Mouse (Mus musculus): ENCODE measurements around the gene Fzd2.
"Not testable (repeated sequence)": the region's sequence is repeated elsewhere in the genome, so short reads cannot be mapped to it uniquely, and the experiment has no call there.

Fzd2 gene

DNA sequence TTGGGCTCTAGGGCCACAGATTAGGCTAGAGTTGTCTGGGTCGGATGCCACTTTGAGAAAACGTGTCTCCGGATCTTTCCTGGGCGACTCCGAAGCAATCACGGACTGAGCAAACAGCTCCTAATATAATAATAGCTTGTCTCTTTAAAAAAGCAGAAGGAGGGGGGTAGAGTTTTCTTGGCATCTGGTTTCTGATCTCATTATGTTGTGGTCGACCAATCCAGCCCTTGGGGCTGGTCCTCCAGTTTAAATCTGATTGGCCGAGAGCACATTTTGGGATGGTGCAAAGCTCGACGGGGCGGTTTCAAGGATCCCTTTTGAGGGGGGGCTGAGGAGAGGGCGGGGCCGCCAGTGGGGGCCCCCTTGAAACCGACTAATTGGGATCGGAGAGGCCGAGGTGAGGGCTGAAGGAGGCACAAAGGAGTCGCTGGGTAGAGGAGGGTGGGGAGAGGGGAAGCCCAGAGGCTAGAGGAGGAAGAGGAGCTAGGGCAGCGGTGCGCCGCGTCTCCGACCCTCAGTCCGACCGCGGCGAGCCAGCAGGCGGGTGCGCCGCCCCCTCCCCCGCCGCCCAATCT is at the start of gene Fzd2:
TSS of gene Fzd2 (plus strand) at position 387 of the 575 bp plus-strand sequence.
- peak; percentile 97 for DNase-seq (ENCODE audit: extremely low spot score, low read depth, low spot score)

DNA sequence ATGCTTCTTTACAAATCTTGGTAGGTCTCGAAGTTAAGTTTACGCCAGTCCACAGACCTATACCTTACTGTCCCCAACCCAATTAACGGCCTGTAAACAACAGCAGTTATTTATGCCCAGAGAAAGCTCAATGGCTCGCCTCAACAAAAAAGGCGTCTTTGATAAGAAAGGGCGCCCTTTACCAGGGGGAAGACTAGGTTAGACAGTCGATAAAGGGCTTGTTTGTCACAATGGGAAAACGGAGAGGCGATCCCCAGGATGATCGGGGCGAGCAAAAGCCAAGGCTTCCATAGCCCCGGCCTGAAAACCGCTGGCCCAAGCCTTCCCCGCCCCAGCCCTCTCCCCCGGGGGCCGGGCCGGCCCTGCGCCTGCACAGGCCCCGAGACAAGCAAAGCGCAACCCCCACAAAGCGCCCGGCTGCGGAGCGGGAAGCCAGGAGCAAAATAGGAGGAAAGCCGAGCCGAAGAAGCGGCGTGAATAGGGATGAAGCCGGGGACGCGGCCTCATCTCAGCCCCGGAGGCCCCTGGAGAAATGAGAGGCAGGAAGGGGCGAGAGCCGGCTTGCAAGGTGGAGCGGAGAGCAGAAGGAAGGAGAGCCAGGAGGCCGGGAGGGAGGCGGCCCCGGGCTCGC is 48.7 kb upstream of the Fzd2 start:
- DNase-seq (ENCODE audit: extremely low spot score, low read depth, low spot score): no peak

DNA sequence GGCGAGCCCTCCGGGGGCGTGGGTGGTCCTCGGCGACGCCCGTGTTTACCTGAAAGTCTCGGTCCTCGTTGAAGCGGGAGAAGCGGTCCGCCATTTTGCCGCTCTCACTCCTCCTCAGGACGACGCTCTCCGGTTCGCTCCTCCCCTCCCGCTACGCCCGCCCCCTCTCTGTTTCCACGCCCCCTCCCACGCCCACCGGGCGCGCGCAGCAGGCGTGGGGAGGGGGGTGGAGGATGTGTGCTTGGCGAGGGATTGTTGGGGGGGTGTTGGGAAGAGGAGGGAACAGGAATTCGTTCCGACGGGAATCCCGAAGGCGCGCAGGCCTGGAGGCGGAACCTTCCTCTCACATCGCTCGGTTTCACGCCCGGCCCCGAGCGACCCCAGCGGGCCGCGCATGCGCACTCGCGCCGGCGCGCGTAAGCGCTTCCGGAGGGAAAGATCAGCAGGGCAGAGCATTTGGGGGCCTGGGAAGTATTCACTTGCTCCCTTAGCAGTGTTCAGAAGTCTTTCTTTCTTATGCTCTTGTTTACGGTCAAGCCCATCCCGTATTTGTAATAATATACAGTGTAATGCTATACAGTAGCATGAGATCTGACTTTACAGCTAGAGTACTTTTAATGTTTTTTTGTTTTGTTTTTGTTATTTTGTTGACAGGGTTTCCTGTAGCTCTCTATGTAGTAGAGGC is 48.0 kb upstream of the Fzd2 start, which contains the start of gene Gpatch8:
TSS of gene Gpatch8 (minus strand) at position 362 of the 685 bp plus-strand sequence.
- peak; percentile 93 for DNase-seq (ENCODE audit: extremely low spot score, low read depth, low spot score)

DNA sequence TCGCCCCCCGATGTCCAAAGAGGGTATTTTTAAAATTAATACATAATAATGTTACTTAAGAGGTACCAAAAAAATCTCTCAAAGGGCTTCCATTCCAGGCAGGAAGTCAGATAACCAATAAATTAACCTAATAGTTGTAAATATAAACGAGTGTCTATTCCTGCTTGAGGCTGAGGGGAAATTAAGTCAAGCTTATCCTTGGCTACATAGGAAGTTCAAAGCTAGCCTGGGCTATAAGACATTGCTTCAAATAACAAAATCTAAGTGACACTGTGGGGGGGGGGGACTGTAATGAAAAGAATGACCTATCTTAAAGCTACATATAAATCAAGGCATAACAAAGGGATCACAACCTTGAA is 47.5 kb upstream of the Fzd2 start:
- DNase-seq (ENCODE audit: extremely low spot score, low read depth, low spot score): no peak

DNA sequence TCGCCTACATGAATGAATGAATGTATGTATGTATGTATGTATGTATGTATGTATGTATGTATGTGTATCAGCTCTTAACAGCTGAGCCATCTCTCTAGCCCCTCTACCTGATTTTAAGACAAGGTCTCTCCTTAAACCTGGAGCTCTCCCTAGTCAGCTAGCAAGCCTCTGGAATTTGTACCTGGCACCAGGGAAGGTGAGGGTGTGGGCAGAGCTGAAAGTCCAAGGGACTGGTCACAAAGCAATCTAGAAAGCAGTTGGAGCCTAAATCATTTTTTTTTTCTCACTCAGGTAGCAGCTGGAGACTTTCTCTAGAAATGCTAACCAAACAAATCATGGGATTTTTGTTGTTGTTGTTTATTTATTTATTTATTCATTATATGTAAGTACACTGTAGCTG is 46.8 kb upstream of the Fzd2 start:
- DNase-seq (ENCODE audit: extremely low spot score, low read depth, low spot score): no peak

DNA sequence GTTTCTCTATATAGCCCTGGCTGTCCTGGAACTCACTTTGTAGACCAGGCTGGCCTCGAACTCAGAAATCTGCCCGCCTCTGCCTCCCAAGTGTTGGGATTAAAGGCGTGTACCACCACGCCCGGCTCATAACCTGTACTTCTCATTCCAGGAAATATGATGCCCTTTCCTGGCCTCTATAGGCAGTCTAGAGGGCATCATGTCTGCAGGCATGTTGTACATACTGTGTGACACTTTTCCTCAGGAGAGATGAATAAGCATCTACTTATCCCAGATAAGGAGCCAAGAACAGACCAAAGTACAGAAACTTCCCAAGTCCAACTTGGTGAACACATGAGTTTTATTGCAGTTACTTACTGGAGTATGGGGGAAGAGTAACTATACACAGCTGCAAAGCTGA is 45.5 kb upstream of the Fzd2 start:
- no peak for DNase-seq (ENCODE audit: extremely low spot score, low read depth, low spot score)

DNA sequence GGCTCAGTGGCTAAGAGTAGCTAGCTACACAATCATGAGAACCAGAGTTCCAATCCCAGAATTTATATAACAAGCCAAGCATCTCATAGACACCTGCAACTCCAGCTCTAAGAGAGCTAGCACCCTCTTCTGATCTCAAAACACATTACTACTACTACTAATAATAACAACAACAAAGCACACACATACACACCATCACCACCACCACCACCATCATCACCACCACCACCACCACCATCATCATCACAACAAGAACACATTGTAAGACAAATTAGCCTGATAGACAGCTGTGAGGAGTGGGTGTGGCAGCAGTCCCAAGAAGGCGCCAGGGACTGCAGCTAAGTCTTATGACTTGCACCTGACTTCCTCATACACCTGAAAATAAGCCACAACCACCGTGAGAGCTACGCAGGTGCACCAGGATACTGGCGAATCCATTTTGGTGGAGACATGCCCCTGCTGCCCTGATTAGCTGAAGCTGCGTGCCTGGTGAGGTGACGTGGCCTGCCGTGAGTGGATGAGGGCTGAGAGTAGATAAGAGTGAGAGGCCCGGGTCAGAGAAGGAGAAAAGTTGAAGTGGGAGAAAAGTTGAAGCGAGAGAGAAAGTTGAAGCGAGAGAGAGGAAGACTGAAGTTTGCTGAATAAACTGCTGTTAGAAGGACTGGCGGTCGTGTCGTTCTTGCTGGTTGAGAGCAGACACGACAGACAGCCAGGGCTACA is 39.1 kb upstream of the Fzd2 start:
- DNase-seq (ENCODE audit: extremely low spot score, low read depth, low spot score): not testable (repeated sequence)

DNA sequence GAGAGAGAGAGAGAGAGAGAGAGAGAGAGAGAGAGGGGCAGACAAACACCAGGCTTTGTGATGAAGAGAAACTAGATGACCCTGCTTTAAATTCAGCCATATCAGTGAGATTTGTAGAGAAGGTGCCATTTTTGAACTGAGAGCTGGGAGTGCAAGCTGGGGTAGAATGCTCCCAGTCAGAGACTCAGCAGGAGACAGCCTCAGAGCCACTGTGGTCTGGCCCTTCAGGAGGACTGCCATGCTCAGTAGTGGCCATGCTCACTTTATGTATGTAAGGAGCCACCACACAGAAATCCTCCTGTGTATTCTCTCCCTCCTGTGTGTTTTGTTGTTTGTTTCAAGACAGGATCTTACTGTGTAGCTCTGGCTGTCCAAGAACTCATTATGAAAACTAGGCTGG is 38.5 kb upstream of the Fzd2 start:
- DNase-seq (ENCODE audit: extremely low spot score, low read depth, low spot score): no peak

DNA sequence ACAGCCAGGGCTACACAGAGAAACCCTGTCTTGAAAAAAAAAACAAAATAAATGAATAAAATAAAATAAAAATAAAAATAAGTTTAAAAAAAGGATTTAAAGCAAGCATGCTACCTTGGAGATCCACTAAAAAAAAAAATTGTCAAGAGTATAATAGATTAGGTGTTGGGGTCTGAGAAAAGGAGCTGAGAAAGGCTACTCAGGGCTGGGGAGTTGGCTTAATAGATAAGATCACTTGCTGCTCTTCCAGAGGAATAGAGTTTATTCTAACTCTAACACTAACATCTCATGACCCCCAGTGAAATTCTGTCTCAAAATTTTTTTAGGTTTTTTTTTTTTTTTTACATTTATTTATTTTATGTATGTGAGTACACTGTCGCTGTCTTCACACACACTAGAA is 37.9 kb upstream of the Fzd2 start:
- DNase-seq (ENCODE audit: extremely low spot score, low read depth, low spot score): no peak

DNA sequence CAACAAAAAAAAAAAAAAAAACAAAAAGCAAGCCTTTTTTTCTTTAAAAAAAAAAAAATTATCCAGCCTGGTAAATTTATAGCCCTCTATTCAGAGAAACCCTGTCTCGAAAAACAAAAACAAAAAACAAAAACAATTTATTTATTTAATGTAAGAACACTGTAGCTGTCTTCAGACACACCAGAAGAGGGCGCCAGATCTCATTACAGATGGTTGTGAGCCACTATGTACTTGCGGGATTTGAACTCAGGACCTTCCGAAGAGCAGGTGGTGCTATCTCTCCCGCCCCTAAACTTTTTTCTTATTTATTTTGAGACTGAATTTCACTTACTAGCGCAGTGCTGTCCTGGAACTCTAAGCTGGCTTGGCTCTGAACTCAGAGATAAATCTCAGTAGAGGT is 37.0 kb upstream of the Fzd2 start:
- no peak for DNase-seq (ENCODE audit: extremely low spot score, low read depth, low spot score)

DNA sequence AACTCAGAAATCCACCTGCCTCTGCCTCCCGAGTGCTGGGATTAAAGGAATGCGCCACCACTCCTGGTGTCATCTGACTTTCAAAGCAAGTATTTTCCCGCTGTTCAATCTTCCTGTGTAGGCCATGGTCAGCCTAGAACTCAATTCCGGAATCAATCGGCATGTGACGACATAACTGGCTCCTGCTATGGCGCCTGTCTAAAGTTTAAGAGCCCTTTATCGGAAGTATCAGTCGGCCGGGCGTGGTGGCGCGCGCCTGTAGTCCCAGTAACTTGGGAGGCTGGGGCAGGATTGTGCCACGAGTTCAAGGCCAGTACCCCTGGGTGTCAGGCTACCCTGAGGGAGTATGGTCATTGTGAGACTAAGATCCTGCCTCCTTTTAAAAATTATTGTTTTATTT is 36.5 kb upstream of the Fzd2 start:
- no peak for DNase-seq (ENCODE audit: extremely low spot score, low read depth, low spot score)

DNA sequence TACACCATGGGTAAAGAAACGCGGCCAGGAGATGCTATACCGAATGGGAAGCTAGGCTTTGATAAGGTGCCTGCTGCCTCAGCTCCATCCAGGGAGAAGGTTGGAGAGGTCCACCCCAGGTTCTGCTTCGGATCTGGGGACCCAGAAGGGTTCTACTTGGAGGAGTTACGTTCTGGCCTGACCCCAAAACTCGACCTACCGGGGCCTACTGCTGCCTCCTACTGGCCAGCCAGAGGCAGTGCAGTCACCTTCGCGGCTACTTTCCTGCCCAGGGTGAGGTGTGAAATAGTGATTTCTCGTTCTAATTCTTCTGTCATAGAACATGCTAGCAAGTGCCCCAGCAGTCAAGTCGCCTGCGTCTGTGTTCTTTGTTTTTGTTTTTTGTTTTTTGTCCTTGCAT is 36.0 kb upstream of the Fzd2 start:
- no peak for DNase-seq (ENCODE audit: extremely low spot score, low read depth, low spot score)

DNA sequence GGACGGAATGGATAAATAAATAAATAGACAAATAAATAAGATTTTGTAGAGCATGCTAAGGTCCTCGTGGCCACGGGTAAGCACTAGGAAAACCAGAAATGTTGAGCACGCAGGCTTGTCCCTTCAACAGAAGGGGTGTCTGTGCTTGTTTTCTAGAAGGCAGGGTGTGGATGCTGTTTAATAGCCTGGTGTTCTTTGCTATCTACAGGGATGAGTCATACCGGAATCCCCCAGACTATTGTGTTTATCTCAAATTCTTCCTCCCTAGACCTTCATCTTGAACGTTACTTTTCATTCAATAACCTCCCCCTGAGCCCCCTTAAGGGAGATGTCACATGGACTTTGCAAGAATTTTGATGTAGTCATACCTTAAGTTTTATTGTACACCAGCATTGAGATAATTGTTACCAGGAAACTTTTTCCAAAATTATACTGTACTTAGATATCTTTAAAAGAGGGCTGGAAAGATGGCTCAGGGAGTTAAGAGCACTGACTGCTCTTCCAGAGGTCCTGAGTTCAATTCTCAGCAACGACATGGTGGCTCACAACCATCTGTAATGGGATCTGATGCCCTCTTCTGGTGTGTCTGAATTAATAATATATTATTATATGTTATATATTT is 35.3 kb upstream of the Fzd2 start:
- no peak for DNase-seq (ENCODE audit: extremely low spot score, low read depth, low spot score)

DNA sequence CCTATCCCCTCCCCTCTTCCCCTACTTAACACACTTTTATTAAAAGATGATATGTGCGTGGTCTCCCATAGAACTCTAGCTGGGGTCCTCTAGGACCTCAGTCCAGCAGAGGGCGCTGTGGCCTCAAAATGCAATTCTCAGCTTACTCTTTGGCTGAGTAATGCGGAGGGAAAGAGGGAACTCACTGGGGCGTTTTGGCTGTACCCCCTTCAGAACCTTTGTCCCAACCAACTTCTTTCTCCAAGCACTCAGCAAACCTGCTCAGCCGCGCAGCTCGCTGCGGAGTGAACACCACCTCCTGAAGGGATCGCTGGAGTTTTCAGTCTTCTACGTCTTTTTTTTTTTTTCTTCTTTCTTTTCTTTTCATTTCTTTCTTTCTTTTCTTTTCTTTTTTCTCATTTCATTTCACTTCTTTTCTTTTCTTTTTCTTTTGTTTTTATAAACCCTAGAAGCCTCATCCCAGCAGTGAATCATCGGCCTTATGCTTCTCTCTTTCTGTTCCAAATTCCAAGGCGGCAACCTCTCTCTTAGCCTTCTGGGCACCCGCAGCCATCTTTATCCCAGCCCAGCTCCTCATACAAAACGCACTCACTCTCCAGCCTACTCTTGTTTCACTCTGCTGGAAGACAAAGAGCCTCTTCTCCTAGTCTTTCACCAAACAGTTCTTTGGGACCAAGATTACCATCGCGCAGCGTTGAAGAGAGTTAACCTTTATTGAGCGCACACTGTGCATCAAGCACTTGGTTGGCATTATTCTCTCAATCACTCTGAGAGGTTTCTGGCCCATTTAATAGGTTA is 31.1 kb upstream of the Fzd2 start:
- peak; percentile 90 for DNase-seq (ENCODE audit: extremely low spot score, low read depth, low spot score)

DNA sequence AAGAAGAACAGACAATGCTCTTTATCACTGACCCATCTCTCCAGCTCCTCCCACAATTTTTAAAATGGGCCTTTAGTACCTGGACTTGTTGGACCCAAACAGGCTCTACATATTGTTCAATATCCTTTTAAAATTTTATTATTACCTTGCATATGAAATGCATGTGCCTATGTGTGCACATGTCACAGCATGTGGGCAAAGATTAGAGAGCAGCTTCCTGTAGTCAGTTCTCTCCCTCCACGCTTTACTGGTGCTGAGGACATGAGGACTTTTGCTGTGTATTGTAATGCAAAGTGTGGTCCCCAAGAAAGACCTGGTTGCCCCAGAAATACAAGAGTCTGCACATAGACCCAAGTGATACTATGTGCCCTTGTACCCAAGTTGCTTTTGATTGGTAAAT is 29.2 kb upstream of the Fzd2 start:
- no peak for DNase-seq (ENCODE audit: extremely low spot score, low read depth, low spot score)

DNA sequence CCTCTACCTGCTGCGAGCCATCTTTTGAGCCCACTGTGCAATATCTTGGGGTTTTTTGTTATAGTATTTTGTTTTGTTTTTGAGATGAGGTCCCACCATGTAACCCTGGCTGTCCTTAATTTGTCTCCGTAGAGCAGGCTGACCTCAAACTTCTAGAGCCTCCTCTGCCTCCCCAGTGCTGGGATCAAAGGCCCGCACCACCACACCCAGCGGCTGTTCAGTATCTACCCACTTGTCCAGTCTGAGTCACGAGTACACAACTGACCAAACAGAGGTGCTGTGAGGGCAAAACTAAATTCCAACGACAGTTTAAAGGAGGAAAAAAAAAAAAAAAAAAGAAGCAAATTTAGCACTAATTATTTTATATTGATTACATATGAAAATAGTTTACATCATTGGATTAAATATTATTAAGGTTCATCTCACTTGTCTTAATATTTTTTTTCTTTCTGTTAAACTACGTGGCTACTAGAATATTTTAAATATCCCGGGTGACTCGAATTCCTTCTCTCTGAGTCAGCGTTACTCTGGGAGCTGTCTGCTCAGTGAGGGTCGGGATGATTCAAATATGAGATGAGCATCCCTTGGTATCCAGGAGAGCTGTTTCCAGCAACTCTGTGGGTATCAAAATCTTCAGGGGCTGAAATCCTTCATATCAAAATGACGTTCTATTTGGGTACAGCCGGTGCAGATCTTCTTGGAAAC is 28.0 kb upstream of the Fzd2 start:
- DNase-seq (ENCODE audit: extremely low spot score, low read depth, low spot score): no peak

DNA sequence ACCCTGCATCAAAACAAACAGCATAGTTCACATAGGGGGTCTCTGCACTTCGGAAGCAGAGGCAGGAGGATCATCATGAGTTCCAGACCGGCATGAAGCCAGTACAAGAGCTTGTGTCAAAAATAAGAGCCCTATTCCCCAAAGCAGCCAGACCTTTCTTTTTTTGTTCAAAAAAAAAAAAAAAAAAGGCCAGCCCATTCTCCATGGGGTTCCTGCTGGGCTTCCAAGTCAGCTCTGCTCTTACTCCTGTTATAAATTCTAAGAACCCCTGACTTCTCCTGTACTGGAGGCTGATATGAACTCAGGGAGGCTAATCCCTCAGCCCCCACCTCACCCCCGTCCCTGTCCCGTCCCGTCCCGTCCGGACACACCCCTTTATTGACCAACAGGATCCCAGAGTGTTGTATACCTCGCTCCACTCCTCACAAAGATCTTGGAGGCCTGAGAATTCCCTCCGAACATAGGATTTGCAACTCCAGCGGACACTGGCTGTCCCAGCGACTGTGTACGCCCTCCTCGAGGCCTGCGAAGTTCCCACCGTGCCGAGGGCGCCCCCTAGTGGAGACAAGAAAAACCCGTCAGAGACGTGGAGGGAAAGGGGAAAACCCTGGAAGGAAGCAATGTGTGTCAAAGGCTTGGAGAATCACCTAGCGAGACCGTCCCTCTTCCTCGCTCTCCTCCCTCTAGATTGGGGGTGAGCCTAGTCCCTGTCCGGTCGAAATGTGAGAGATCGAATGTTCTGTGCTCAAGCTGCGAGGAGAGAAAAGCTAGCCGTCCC is 25.7 kb upstream of the Fzd2 start:
- DNase-seq (ENCODE audit: extremely low spot score, low read depth, low spot score): no peak

DNA sequence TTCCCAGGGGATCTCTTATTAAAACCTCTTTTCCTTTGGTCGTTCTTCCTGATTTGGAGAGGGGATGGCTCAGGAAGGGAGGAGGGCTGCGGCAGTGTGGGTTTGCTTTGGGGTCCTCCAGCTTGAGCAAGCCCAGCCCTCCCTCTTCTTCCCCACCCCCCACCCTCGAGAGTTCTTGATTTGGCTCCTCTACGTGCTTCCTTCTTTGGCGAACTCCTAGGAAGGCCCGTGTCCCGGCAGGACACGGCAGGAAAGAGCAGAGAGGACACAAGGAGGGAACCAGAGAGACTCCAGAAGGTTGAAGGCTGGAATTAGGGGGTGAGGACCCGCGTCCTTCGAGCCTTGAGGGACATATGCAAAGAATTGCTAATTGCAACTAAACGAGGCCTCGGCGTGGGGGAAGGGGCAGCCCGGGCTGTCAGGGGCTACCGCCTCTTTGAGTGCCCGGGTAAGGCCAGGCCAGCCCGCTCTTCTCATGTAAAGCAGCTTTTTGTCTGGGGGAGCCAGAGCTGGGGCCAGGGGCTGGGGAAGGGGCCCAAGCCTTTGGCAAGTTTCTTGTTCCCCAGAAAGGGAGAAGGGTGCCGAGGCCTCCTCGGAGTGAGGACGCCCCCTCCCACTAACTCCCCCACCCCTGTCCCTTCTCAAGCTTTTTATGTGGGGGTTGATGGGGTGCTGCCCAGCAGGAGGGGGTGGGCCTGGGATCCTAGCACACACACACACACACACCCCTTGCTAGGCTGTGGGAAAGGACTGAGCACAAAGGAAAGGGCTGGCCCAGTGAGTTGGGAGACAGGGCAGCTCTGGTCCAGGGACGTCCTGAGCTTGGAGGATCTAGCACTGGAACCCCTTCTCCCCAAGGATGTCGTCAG is 24.8 kb upstream of the Fzd2 start, which contains the start of gene Gm11627:
TSS of gene Gm11627 (minus strand) at position 297 of the 869 bp plus-strand sequence.
- no peak for DNase-seq (ENCODE audit: extremely low spot score, low read depth, low spot score)
